Mouse (Mus musculus) C2C12 (cell line): Measurements from ENCODE around the gene Pkig.

Source experiments
- CEBPB ChIP-seq: IDR thresholded peaks from one replicate; pipeline ENCODE4 v1.6.1; 2011; ENCODE audit warnings: low read depth, mild to moderate bottlenecking, control low read depth, moderate library complexity
- CTCF ChIP-seq: IDR thresholded peaks from one replicate; pipeline ENCODE4 v1.5.1; 2011; ENCODE audit not compliant: control insufficient read depth, insufficient read depth, insufficient read length
- FOSL1 ChIP-seq: IDR thresholded peaks from one replicate; pipeline ENCODE4 v1.8.0; 2011; ENCODE audit warnings: mild to moderate bottlenecking, low read length; ENCODE audit not compliant: poor library complexity, insufficient read depth, severe bottlenecking
- MAX ChIP-seq: IDR thresholded peaks from one replicate; pipeline ENCODE4 v1.6.1; 2011; ENCODE audit warnings: mild to moderate bottlenecking, control low read depth
- MYOD1 ChIP-seq: IDR thresholded peaks from one replicate; pipeline ENCODE4 v1.6.1; 2011; ENCODE audit warnings: low read depth; ENCODE audit not compliant: control insufficient read depth, insufficient read length
- MYOG ChIP-seq: IDR thresholded peaks from one replicate; pipeline ENCODE4 v1.6.1; 2011; ENCODE audit not compliant: control insufficient read depth, insufficient read length; ENCODE audit errors: extremely low read depth
- USF1 ChIP-seq: IDR thresholded peaks from one replicate; pipeline ENCODE4 v1.6.1; 2011; ENCODE audit warnings: low read depth, mild to moderate bottlenecking, control low read depth, moderate library complexity

DNA sequence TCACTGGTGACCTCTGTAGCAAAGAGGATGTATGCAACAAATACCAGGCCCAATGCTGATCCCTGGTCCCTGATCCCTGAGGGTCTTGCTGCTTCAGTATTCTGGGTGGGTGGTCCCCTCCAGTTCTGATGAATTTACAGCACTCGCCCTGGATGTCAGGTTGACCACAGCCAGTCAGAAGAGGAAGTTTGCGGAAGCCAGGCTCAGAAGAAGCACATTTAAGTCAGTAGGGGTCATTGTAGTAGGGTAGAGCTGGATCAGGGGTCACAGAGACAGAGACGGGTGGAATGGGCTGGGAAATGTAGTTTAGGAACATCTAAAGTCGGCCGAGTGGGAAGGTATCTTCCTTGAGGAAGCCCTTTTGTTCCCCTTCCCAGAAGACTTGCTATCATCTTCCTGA lies 96.0 kb downstream of the Pkig start:
- TF ChIP-seq CTCF (no peak), CEBPB (no peak), MAX (no peak), USF1 (no peak), MYOD1 (no peak), MYOG (no peak), FOSL1 (no peak)
